Mouse (Mus musculus): Measurements from ENCODE around the gene Rhbdd1.

DNA sequence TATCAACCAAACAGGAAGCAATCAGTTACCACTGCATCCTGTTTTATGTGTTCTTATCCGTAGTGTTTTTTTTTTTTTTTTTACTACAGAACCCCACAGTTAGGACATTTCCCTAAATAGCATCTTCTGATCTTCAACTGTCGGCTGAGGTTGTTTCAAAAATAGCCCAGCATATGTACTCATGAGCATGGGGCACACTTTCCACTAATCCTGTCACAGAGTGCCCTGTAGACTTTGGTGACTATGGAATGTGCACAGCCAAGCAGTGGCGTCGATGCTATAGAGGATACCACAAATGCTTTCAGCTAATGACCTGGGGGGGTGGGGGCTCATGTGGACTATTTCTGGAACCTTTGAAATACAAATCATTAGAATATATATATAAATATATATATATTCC lies 48.7 kb upstream of the Rhbdd1 start:
- TF ChIP-seq CTCF (IDR thresholded peaks at IDR 0.05 in 2 of 3, conservative IDR thresholded peaks at IDR 0.05 in 1 of 3; ENCODE audit: control insufficient read depth in 1 of 3, insufficient read depth in 1 of 3, low read depth in 2 of 3, low read length in 3 of 3, poor library complexity in 1 of 3, severe bottlenecking in 1 of 3): no peak
- TF ChIP-seq ELF1 (IDR thresholded peaks at IDR 0.05; ENCODE audit: low read depth, low read length): no peak
- TF ChIP-seq UBTF (IDR thresholded peaks at IDR 0.05; ENCODE audit: borderline replicate concordance, insufficient read depth, low read depth, low read length): no peak
- no peak for TF ChIP-seq POLR2A (IDR thresholded peaks at IDR 0.05; ENCODE audit: control insufficient read depth in 1 of 2, insufficient read depth in 1 of 2, low read depth in 1 of 2, low read length in 2 of 2, poor library complexity in 1 of 2)
- TF ChIP-seq MYB (IDR thresholded peaks at IDR 0.05; ENCODE audit: low read depth, low read length): no peak
- TF ChIP-seq USF1 (IDR thresholded peaks at IDR 0.05; ENCODE audit: low read depth, low read length): no peak
- no peak for TF ChIP-seq MAX (IDR thresholded peaks at IDR 0.05; ENCODE audit: low read length)

Data from MEL (cell line).